Mouse (Mus musculus): ENCODE measurements around the gene Sptb. TPM values are rescaled to one million over a fixed set of nuclear protein-coding genes. Genes with fewer than 3 reads are reported as not detected.

Gene Sptb
- total RNA-seq (2021), result 100 to 1,000 TPM; 119 to 124 TPM

GRCm38 (mm10) chr12:76710351-76711100, at the start of gene Sptb:
Gene Sptb (minus strand): TSS chr12:76710547.
- DNase-seq (ENCODE audit: extremely low spot score in 1 of 2, low spot score in 1 of 2), result peak; percentile 35 to 71

- DNase-seq (ENCODE audit: extremely low spot score in 1 of 2, low spot score in 1 of 2), result peak in 1 of 2 experiments; percentile 31
These were observed 42.4 kb upstream of the Sptb start for GRCm38 (mm10) chr12:76752652-76753318.

- DNase-seq (ENCODE audit: extremely low spot score in 1 of 2, low spot score in 1 of 2), result no peak
These were observed 40.6 kb upstream of the Sptb start for GRCm38 (mm10) chr12:76750866-76751459.

GRCm38 (mm10) chr12:76727955-76728354, 17.6 kb upstream of the Sptb start:
- no peak for DNase-seq (ENCODE audit: extremely low spot score in 1 of 2, low spot score in 1 of 2)

GRCm38 (mm10) chr12:76722026-76722425, 11.7 kb upstream of the Sptb start:
- DNase-seq (ENCODE audit: extremely low spot score in 1 of 2, low spot score in 1 of 2), result no peak

GRCm38 (mm10) chr12:76720572-76720971, 10.2 kb upstream of the Sptb start:
- no peak for DNase-seq (ENCODE audit: extremely low spot score in 1 of 2, low spot score in 1 of 2)

GRCm38 (mm10) chr12:76718384-76718783, 8.0 kb upstream of the Sptb start:
- no peak for DNase-seq (ENCODE audit: extremely low spot score in 1 of 2, low spot score in 1 of 2)

GRCm38 (mm10) chr12:76709795-76710350, 474 bp downstream of the Sptb start:
- peak in 1 of 2 experiments; percentile 75 for DNase-seq (ENCODE audit: extremely low spot score in 1 of 2, low spot score in 1 of 2)

- DNase-seq (ENCODE audit: extremely low spot score in 1 of 2, low spot score in 1 of 2), result peak in 1 of 2 experiments; percentile 12
These were observed 1.2 kb downstream of the Sptb start for GRCm38 (mm10) chr12:76708956-76709794.

- no peak for DNase-seq (ENCODE audit: extremely low spot score in 1 of 2, low spot score in 1 of 2)
These were observed 2.2 kb downstream of the Sptb start for GRCm38 (mm10) chr12:76708181-76708580.

- no peak for DNase-seq (ENCODE audit: extremely low spot score in 1 of 2, low spot score in 1 of 2)
These were observed 13.9 kb downstream of the Sptb start for GRCm38 (mm10) chr12:76696380-76696935.

GRCm38 (mm10) chr12:76695773-76696172, 14.6 kb downstream of the Sptb start:
- DNase-seq (ENCODE audit: extremely low spot score in 1 of 2, low spot score in 1 of 2), result no peak

- peak in 1 of 2 experiments; percentile 16 for DNase-seq (ENCODE audit: extremely low spot score in 1 of 2, low spot score in 1 of 2)
These were observed 15.4 kb downstream of the Sptb start for GRCm38 (mm10) chr12:76694801-76695505.

- no peak for DNase-seq (ENCODE audit: extremely low spot score in 1 of 2, low spot score in 1 of 2)
These were observed 22.7 kb downstream of the Sptb start for GRCm38 (mm10) chr12:76687498-76688200.

- no peak for DNase-seq (ENCODE audit: extremely low spot score in 1 of 2, low spot score in 1 of 2)
These were observed 24.7 kb downstream of the Sptb start for GRCm38 (mm10) chr12:76685647-76686046.

- no peak for DNase-seq (ENCODE audit: extremely low spot score in 1 of 2, low spot score in 1 of 2)
These were observed 25.9 kb downstream of the Sptb start for GRCm38 (mm10) chr12:76684493-76684892.

GRCm38 (mm10) chr12:76681937-76682336, 28.4 kb downstream of the Sptb start:
- DNase-seq (ENCODE audit: extremely low spot score in 1 of 2, low spot score in 1 of 2), result no peak

- DNase-seq (ENCODE audit: extremely low spot score in 1 of 2, low spot score in 1 of 2), result no peak
These were observed 33.3 kb downstream of the Sptb start for GRCm38 (mm10) chr12:76677068-76677467.

- no peak for DNase-seq (ENCODE audit: extremely low spot score in 1 of 2, low spot score in 1 of 2)
These were observed 33.9 kb downstream of the Sptb start for GRCm38 (mm10) chr12:76676477-76676876.
